ENCODE assay signal across 13 mouse cellular contexts in the genomic region with DNA sequence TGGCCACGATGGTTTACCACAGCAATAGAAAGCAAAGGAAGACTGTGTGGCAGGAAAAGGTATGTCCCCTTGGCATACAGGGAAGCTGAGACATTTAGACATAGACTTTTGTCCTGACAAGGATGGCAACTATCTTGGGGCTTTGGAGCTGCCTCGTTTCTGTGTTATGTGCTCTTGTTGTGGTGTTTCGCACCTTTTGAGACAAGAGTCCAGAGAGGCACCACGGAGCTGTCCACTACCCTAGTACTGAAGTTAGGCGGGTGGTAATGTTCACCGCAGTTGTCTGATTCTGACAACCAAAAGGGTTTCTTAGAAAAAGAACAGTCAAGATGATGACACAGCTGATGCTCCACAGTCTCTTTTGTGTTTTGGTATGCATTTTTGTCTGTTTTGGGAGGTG.
A peak's percentile ranks its signal among the peaks of the same experiment; 100 is the strongest.
DNase-seq lines count a peak whose midpoint lies in the region; ATAC-seq lines count a peak whose summit lies in the region.
"Had no signal": no experiment of that assay in that cellular context is flagged by ENCODE, and none has a peak within 500 bp of the region (broad histone marks: within the 10 kb centered on the region; RNA-seq: fewer than 3 reads in every experiment).

No protein-coding gene starts in this region.

- 64% methylated on average over 6 of the region's 6 CpGs for WGBS in neural tube, embryonic 15.5 days

- H3K4me1 ChIP-seq in neural tube, embryonic 15.5 days: no peaks in the 10 kb centered on the region
- H3K4me1 ChIP-seq: hindbrain, embryonic 13.5 days; stomach, embryonic 15.5 days had no signal

- no peak overlapping the region for H3K4me3 ChIP-seq in neural tube, embryonic 15.5 days (replicated peaks)
- H3K4me3 ChIP-seq: hindbrain, embryonic 13.5 days; stomach, embryonic 15.5 days had no signal

- H3K9ac ChIP-seq in neural tube, embryonic 15.5 days (replicated peaks): no peak overlapping the region
- H3K9ac ChIP-seq: hindbrain, embryonic 13.5 days; stomach, embryonic 15.5 days had no signal

- ATAC-seq in neural tube, embryonic 15.5 days (ENCODE audit: low FRiP score): no peak

- H3K36me3 ChIP-seq in neural tube, embryonic 15.5 days: no peaks in the 10 kb centered on the region
- H3K36me3 ChIP-seq: hindbrain, embryonic 13.5 days; stomach, embryonic 15.5 days had no signal

- no peaks in the 10 kb centered on the region for H3K9me3 ChIP-seq in neural tube, embryonic 15.5 days (replicated peaks)
- H3K9me3 ChIP-seq: hindbrain, embryonic 13.5 days; stomach, embryonic 15.5 days had no signal

- intact Hi-C loops in heart, postnatal 14 days (cut with DNase I): loop anchor here (10.0 kb wide), 1 partner anchor 336 kb away; no protein-coding TSS in a partner anchor

- no peak overlapping the region for H3K4me2 ChIP-seq in neural tube, embryonic 15.5 days
- H3K4me2 ChIP-seq: hindbrain, embryonic 13.5 days; stomach, embryonic 15.5 days had no signal

- no peaks in the 10 kb centered on the region for H3K27me3 ChIP-seq in neural tube, embryonic 15.5 days (replicated peaks)
- H3K27me3 ChIP-seq: hindbrain, embryonic 13.5 days; stomach, embryonic 15.5 days had no signal

- H3K27ac ChIP-seq in neural tube, embryonic 15.5 days (replicated peaks): no peak overlapping the region
- H3K27ac ChIP-seq: hindbrain, embryonic 13.5 days; stomach, embryonic 15.5 days had no signal

- DNase-seq in heart, postnatal 14 days: peak; percentile 4 to 39
- DNase-seq in heart, adult 8-10 months (ENCODE audit: low spot score): no peak
- peak; percentile 27 for DNase-seq in neural tube, embryonic 10.5 days (ENCODE audit: extremely low spot score, low spot score)
- DNase-seq in embryo, embryonic 10.5 days (ENCODE audit: low spot score): peak; percentile 70
- DNase-seq in retina, embryonic 14.5 days (ENCODE audit: low spot score): peak; percentile 46
- no peak for DNase-seq in frontal cortex, postnatal 10 days (ENCODE audit: low spot score in 2 of 2)
- DNase-seq: cerebellum, adult 18-20 months; gastrocnemius, postnatal 14 days; lung, postnatal 36 days; right cerebral cortex, adult 18-20 months had no signal

Comparison
In these comparisons a context has a peak if more than half of its experiments do, and no peak if none do; other contexts are left out.
1. DNase-seq: peak in heart, postnatal 14 days (2 of 2), neural tube, embryonic 10.5 days (single experiment), embryo, embryonic 10.5 days (single experiment) and retina, embryonic 14.5 days (single experiment); none in heart, adult 8-10 months (single experiment) and frontal cortex, postnatal 10 days (0 of 2).